Mouse (Mus musculus) erythroblast, embryonic 14.5 days (primary cell): Measurements from ENCODE around the gene Rgl1.

ENCODE experiments used
- GATA1 ChIP-seq: IDR thresholded peaks from 2 replicates; pipeline ENCODE4 v1.6.1; 2012; ENCODE audit warnings: low read length, inconsistent platforms, mixed read lengths
- TAL1 ChIP-seq: IDR thresholded peaks from 3 replicates; pipeline ENCODE4 v1.6.1; 2012; ENCODE audit warnings: low read length, inconsistent platforms, mixed read lengths

GRCm38 (mm10) chr1:152584933-152585332, 181.2 kb downstream of the Rgl1 start:
- no peak for TF ChIP-seq GATA1
- no peak for TF ChIP-seq TAL1
